Mouse (Mus musculus) forebrain, embryonic 15.5 days (tissue): ENCODE results near the gene 1700025G04Rik. TPM values are rescaled to one million over a fixed set of nuclear protein-coding genes. Genes with fewer than 3 reads are reported as not detected.

Experiments
- ATAC-seq: fragments of 200-750 bp; cut with Nextera tagmentation; replicated peaks from 2 replicates; pipeline ENCODE4 v1.8.0; 2017; ENCODE audit warnings: mild to moderate bottlenecking, moderate TSS enrichment, moderate library complexity
- H3K27ac ChIP-seq: fragments of 300-500 bp; sonication (generic); replicated peaks from 2 replicates; pipeline ENCODE4 v1.5.1; 2015; ENCODE audit warnings: mild to moderate bottlenecking, inconsistent platforms
- H3K27me3 ChIP-seq: fragments of 300-500 bp; sonication (generic); 2 replicates; pipeline ENCODE4 v1.6.1; 2015; ENCODE audit warnings: inconsistent platforms
- H3K36me3 ChIP-seq: fragments of 300-500 bp; sonication (generic); 2 replicates; pipeline ENCODE4 v1.6.1; 2015; ENCODE audit warnings: mild to moderate bottlenecking, inconsistent platforms
- H3K4me1 ChIP-seq: fragments of 300-500 bp; sonication (generic); 2 replicates; pipeline ENCODE4 v1.6.1; 2015; ENCODE audit warnings: inconsistent platforms
- H3K4me2 ChIP-seq: fragments of 300-500 bp; sonication (generic); replicated peaks from 2 replicates; pipeline ENCODE4 v1.6.1; 2015; ENCODE audit warnings: mild to moderate bottlenecking, inconsistent platforms
- H3K4me3 ChIP-seq: fragments of 300-500 bp; sonication (generic); 2 replicates; pipeline ENCODE4 v1.5.1; 2015; ENCODE audit warnings: mild to moderate bottlenecking, inconsistent platforms
- H3K9ac ChIP-seq: fragments of 300-500 bp; sonication (generic); replicated peaks from 2 replicates; pipeline ENCODE4 v1.6.1; 2015; ENCODE audit warnings: mild to moderate bottlenecking, inconsistent platforms
- H3K9me3 ChIP-seq: fragments of 300-500 bp; sonication (generic); 2 replicates; pipeline ENCODE4 v1.6.1; 2016; ENCODE audit warnings: inconsistent platforms
- WGBS: fragments of 180-500 bp; shearing (Covaris S2); methylation state at CpG from one replicate; pipeline ENCODE4 v1.1.7; 2015; ENCODE audit warnings: mixed read lengths; 5-methylcytosine and 5-hydroxymethylcytosine counted together
- polyA plus RNA-seq: library from polyadenylated mRNA; unstranded; fragments of >200 nt; fragmentation: Nextera tagmentation; extraction: Ambion mirVana; gene quantifications from 2 replicates; pipeline ENCODE4 v1.2.1, GENCODE M21; 2015

Gene 1700025G04Rik
- polyA plus RNA-seq, 1 experiment from 2014 or later, result 41.2 TPM

DNA sequence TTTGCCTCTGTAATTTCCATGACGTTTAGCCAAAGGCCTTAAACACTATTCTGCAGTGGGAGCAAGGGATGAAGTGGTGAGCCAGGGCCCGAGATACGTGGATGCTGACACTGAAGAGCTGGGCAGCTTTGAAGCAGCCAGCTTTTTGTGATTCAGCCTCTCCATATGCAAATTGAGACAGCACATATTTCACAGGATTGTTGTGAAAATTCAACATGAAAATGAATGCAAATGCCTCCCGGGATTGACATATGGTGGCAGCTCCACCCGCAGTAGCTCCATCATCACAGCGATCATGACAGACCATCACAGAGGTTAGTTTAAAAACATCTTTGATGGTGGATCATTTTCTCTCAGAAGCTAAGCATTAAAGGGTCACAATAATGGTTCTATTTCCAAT lies 85.4 kb downstream of the 1700025G04Rik start:
- no peak overlapping the region for H3K4me3 ChIP-seq
- no peak overlapping the region for H3K4me2 ChIP-seq
- peaks cover 29% of the 10 kb centered on the region for H3K4me1 ChIP-seq
- peak overlapping the region; percentile 83 for H3K27ac ChIP-seq
- no peaks in the 10 kb centered on the region for H3K36me3 ChIP-seq
- H3K9ac ChIP-seq, result no peak overlapping the region
- peak; percentile 59; the same call in 1 of the 2 replicates for ATAC-seq
- H3K9me3 ChIP-seq, result no peaks in the 10 kb centered on the region
- H3K27me3 ChIP-seq, result no peaks in the 10 kb centered on the region
- 31% methylated on average over 6 of the region's 6 CpGs for whole genome bisulfite sequencing

GRCm38 (mm10) chr1:152000461-152000860 lies 89.5 kb downstream of the 1700025G04Rik start:
- Histone ChIP-seq H3K36me3 (no peaks in the 10 kb centered on the region), H3K27ac (no peak overlapping the region), H3K9ac (no peak overlapping the region), H3K27me3 (no peaks in the 10 kb centered on the region), H3K9me3 (no peaks in the 10 kb centered on the region), H3K4me2 (no peak overlapping the region), H3K4me3 (no peak overlapping the region), H3K4me1 (peaks cover 52% of the 10 kb centered on the region)
- ATAC-seq, result no peak
- 60% methylated on average over 5 of the region's 5 CpGs for WGBS

- no peaks in the 10 kb centered on the region for H3K9me3 ChIP-seq
- no peak overlapping the region for H3K4me2 ChIP-seq
- H3K36me3 ChIP-seq, result no peaks in the 10 kb centered on the region
- H3K4me3 ChIP-seq, result no peak overlapping the region
- H3K27ac ChIP-seq, result peak overlapping the region; percentile 60
- no peaks in the 10 kb centered on the region for H3K27me3 ChIP-seq
- ATAC-seq, result no peak
- peaks cover 43% of the 10 kb centered on the region for H3K4me1 ChIP-seq
- H3K9ac ChIP-seq, result no peak overlapping the region
- 73% methylated on average over 7 of the region's 7 CpGs for WGBS
Observed at GRCm38 (mm10) chr1:151999424-151999842, 90.5 kb downstream of the 1700025G04Rik start.

GRCm38 (mm10) chr1:151998721-151999206 lies 91.2 kb downstream of the 1700025G04Rik start:
- no peaks in the 10 kb centered on the region for H3K9me3 ChIP-seq
- H3K27me3 ChIP-seq, result no peaks in the 10 kb centered on the region
- H3K9ac ChIP-seq, result no peak overlapping the region
- H3K4me1 ChIP-seq, result peaks cover 43% of the 10 kb centered on the region
- no peak overlapping the region for H3K4me2 ChIP-seq
- H3K36me3 ChIP-seq, result no peaks in the 10 kb centered on the region
- 69% methylated on average over 8 of the region's 8 CpGs for WGBS
- peak; percentile 51; the same call in 1 of the 2 replicates for ATAC-seq
- no peak overlapping the region for H3K4me3 ChIP-seq
- peak overlapping the region; percentile 60 for H3K27ac ChIP-seq

- Histone ChIP-seq H3K9ac (no peak overlapping the region), H3K4me1 (peaks cover 40% of the 10 kb centered on the region), H3K27ac (no peak overlapping the region), H3K27me3 (no peaks in the 10 kb centered on the region), H3K4me3 (no peak overlapping the region), H3K4me2 (no peak overlapping the region), H3K36me3 (no peaks in the 10 kb centered on the region), H3K9me3 (no peaks in the 10 kb centered on the region)
- WGBS, result 93% methylated on average over 7 of the region's 7 CpGs
- ATAC-seq, result no peak
Observed at GRCm38 (mm10) chr1:151997591-151997990, 92.3 kb downstream of the 1700025G04Rik start.

DNA sequence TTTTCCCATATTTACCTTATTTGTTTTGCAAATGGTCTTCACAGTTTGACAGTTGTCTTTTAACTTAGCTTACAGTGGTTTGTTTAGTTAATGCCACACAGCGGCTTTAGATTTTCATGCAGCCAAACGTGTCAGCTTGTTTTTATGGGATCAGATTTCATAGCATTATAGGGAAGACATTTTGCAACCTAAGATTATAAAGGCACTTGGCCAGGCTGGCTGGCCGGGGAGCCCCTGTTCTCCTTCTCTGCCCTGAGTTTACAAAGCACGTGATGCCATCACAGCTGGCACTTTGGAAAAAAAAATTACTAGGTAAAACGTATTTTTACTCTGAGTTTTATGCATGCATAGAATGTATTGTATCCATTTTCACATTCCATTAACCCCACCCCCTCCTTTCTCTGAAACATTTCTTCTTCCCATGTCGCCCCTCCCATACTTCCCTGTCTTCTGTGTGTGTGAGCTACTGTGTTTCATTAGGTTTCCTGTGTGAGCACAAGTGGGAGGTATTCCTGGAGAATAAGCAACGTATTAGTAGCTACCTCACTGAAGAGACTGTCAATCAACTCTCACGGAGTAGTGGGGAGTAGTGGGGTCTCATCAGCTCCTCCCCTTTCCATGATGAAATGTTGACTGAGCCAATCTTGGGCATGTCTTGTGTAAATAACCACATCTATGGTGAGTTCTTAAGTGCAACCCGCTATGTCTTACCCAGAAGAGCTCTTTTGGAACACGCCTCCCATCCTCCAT lies 93.8 kb downstream of the 1700025G04Rik start:
- H3K27ac ChIP-seq, result 0 out of 2 replicates have a peak overlapping the region, but pooled peaks have one; percentile 8
- no peaks in the 10 kb centered on the region for H3K9me3 ChIP-seq
- no peak overlapping the region for H3K4me2 ChIP-seq
- 58% methylated on average over 10 of the region's 10 CpGs for WGBS
- H3K36me3 ChIP-seq, result no peaks in the 10 kb centered on the region
- no peak for ATAC-seq
- H3K4me1 ChIP-seq, result peaks cover 38% of the 10 kb centered on the region
- no peak overlapping the region for H3K4me3 ChIP-seq
- no peak overlapping the region for H3K9ac ChIP-seq
- H3K27me3 ChIP-seq, result no peaks in the 10 kb centered on the region

DNA sequence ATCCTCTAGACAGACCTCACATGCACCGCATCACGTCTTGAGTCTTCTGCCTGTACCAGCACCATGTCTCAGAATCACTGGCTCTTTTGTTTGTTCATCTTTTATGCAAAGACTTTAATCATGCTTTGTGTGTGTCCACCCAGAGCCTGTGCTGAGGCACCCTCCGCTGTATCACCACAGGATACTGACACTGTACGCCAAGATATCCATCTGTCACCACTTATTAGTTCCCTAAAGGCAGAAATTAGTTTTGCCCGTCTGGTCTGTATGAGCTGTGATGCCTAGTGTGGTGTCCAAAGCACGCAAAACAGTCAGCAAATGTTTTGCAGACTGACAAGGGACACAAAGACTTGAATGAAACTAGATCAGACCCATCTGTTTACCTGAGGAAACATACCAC lies 95.7 kb downstream of the 1700025G04Rik start:
- Histone ChIP-seq H3K27ac (peak overlapping the region; percentile 0), H3K27me3 (no peaks in the 10 kb centered on the region), H3K36me3 (no peaks in the 10 kb centered on the region), H3K4me2 (no peak overlapping the region), H3K9me3 (no peaks in the 10 kb centered on the region), H3K4me3 (no peak overlapping the region), H3K4me1 (peaks cover 25% of the 10 kb centered on the region), H3K9ac (no peak overlapping the region)
- WGBS, result 46% methylated on average over 6 of the region's 6 CpGs
- ATAC-seq, result peak; percentile 74

GRCm38 (mm10) chr1:151991505-151991904 lies 98.4 kb downstream of the 1700025G04Rik start:
- Histone ChIP-seq H3K4me3 (no peak overlapping the region), H3K27ac (no peak overlapping the region), H3K27me3 (no peaks in the 10 kb centered on the region), H3K4me1 (peaks cover 11% of the 10 kb centered on the region; the same call in 1 of the 2 replicates), H3K9ac (no peak overlapping the region), H3K36me3 (no peaks in the 10 kb centered on the region), H3K9me3 (no peaks in the 10 kb centered on the region), H3K4me2 (no peak overlapping the region)
- WGBS, result 92% methylated on average over 4 of the region's 4 CpGs
- ATAC-seq, result no peak

DNA sequence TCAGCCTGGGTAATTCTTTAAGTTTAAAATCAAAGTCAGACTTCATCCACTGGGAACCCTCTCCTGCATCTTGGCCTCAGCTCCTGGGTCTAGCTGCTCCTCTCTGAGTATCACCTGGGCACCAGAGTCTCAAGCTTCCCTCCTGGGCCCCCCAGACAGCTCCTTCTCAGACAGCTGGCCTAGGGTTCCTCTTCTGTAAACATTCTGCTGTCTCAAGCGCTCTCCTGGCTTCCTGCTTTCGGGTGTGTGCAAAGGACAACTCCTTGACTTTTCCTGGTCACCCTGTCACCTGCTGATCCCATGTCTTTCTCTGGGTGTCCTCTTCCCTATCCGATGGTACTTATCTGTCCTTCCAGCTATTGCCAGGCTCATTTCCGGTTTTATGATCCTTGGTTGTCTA lies 99.3 kb downstream of the 1700025G04Rik start:
- H3K4me2 ChIP-seq, result no peak overlapping the region
- no peak overlapping the region for H3K9ac ChIP-seq
- H3K27me3 ChIP-seq, result no peaks in the 10 kb centered on the region
- H3K36me3 ChIP-seq, result no peaks in the 10 kb centered on the region
- H3K4me1 ChIP-seq, result peaks cover 15% of the 10 kb centered on the region; the same call in 1 of the 2 replicates
- no peaks in the 10 kb centered on the region for H3K9me3 ChIP-seq
- WGBS, result 93% methylated on average over 4 of the region's 4 CpGs
- ATAC-seq, result no peak
- no peak overlapping the region for H3K4me3 ChIP-seq
- no peak overlapping the region for H3K27ac ChIP-seq

DNA sequence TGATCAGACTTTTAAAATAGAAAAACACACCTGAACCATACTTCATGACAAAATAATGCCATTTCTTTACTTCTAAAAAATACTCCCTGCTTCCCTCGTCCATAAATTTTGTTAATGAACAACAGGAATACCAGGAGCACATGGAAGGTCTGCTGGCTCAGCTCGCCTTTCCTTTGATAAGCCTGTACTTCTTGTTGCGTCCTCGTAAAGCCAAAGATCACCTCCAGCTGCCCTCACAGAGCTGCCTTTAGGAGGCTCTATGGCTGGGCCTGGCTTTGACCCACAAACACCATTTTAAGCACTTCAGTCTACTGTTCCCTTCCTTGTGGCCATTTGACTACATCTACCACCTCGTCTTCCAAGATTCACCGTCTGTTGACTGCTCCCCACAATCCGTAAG lies 101.2 kb downstream of the 1700025G04Rik start:
- H3K36me3 ChIP-seq, result no peaks in the 10 kb centered on the region
- no peak overlapping the region for H3K4me3 ChIP-seq
- H3K9me3 ChIP-seq, result no peaks in the 10 kb centered on the region
- 88% methylated on average over 7 of the region's 7 CpGs for WGBS
- ATAC-seq, result no peak
- no peak overlapping the region for H3K9ac ChIP-seq
- peaks cover 27% of the 10 kb centered on the region for H3K4me1 ChIP-seq
- no peak overlapping the region for H3K27ac ChIP-seq
- no peaks in the 10 kb centered on the region for H3K27me3 ChIP-seq
- H3K4me2 ChIP-seq, result no peak overlapping the region

DNA sequence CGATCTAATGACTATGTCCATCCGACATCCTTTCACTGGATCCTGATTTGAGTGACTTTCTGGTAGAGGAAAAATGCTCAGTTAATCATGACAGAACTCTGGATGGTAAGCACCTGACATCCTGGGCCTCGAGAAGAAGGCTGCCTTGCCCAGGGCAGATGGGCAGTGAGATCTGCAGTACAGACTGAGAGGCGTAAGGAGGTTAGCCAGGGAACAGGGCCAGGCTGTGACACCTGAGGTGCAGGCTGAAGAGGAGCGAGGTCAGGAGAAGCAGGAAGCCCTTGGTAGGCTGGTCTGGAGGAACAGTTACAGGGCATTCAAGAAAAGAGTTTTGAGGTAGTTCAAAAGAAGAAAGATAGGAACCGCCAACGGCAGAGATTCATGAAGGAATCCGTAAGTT lies 101.9 kb downstream of the 1700025G04Rik start:
- WGBS, result 87% methylated on average over 8 of the region's 8 CpGs
- Histone ChIP-seq H3K9me3 (no peaks in the 10 kb centered on the region), H3K27me3 (no peaks in the 10 kb centered on the region), H3K36me3 (no peaks in the 10 kb centered on the region), H3K4me2 (no peak overlapping the region), H3K27ac (no peak overlapping the region), H3K9ac (no peak overlapping the region), H3K4me3 (no peak overlapping the region), H3K4me1 (peaks cover 33% of the 10 kb centered on the region)
- no peak for ATAC-seq

- 70% methylated on average over 11 of the region's 11 CpGs for WGBS
- H3K27me3 ChIP-seq, result no peaks in the 10 kb centered on the region
Observed at GRCm38 (mm10) chr1:151986024-151986778, 103.7 kb downstream of the 1700025G04Rik start.

More at GRCm38 (mm10) chr1:151986024-151986778, 103.7 kb downstream of the 1700025G04Rik start:
- Histone ChIP-seq H3K4me3 (no peak overlapping the region), H3K27ac (no peak overlapping the region), H3K4me1 (peaks cover 35% of the 10 kb centered on the region), H3K36me3 (no peaks in the 10 kb centered on the region), H3K9ac (no peak overlapping the region), H3K4me2 (no peak overlapping the region), H3K9me3 (no peaks in the 10 kb centered on the region)
- ATAC-seq, result no peak
